Mouse (Mus musculus) myocyte (in vitro differentiated cells): ENCODE results near the gene Mdh1.

Experiments
- POLR2A ChIP-seq: IDR thresholded peaks from one replicate; pipeline ENCODE4 v1.6.1; 2011; ENCODE audit warnings: low read depth, mild to moderate bottlenecking, control low read depth, moderate library complexity; ENCODE audit not compliant: insufficient read length
- POLR2AphosphoS2 ChIP-seq: IDR thresholded peaks from one replicate; pipeline ENCODE4 v1.6.1; 2011; ENCODE audit warnings: low read depth, control low read depth; ENCODE audit not compliant: insufficient read length
- REST ChIP-seq: IDR thresholded peaks from one replicate; pipeline ENCODE4 v1.6.1; 2011; ENCODE audit warnings: mild to moderate bottlenecking, control low read depth, moderate library complexity; ENCODE audit not compliant: insufficient read depth, insufficient read length
- TCF12 ChIP-seq: IDR thresholded peaks from one replicate; pipeline ENCODE4 v1.6.1; 2011; ENCODE audit warnings: mild to moderate bottlenecking, control low read depth; ENCODE audit not compliant: poor library complexity, insufficient read depth, severe bottlenecking

DNA sequence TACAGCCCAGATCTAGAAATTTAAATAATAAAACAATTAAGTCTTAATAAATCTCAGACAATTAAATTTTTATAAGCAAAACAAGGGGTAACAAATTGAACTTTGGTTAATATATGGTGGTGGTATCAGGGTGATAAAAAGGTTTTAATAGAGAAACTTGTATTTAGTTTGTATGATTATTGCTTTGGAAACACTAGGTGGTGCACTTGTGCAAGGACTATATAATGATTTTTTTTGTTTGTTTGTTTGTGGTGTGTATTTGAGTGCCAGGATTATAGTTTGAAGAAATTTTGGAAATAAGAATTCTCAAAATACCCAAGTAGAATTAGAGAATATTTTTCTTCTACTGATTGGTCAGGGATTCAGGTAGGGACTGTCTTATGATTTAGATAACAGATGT lies 43.7 kb upstream of the Mdh1 start:
- TF ChIP-seq TCF12 (no peak), POLR2AphosphoS2 (no peak), REST (no peak), POLR2A (no peak)
